Mouse (Mus musculus) stomach, postnatal 0 days (tissue): Measurements from ENCODE around the gene Mpz. TPM values are rescaled to one million over a fixed set of nuclear protein-coding genes. Genes with fewer than 3 reads are reported as not detected.

Experiments
- ATAC-seq: fragments of 200-750 bp; cut with Nextera tagmentation; 2 replicates; pipeline ENCODE4 v1.8.0; 2017; ENCODE audit not compliant: low FRiP score, low TSS enrichment
- DNase-seq: peaks from one replicate; pipeline ENCODE4 v3.0.0-alpha.2; 2016; ENCODE audit warnings: low spot score
- H3K27ac ChIP-seq: fragments of 300-500 bp; sonication (generic); replicated peaks from 2 replicates; pipeline ENCODE4 v1.5.1; 2014; ENCODE audit warnings: mild to moderate bottlenecking, control low read depth
- H3K27me3 ChIP-seq: fragments of 300-500 bp; sonication (generic); 2 replicates; pipeline ENCODE4 v1.6.1; 2014; ENCODE audit warnings: low read length; ENCODE audit not compliant: control insufficient read depth, insufficient read depth
- H3K36me3 ChIP-seq: fragments of 300-500 bp; sonication (generic); 2 replicates; pipeline ENCODE4 v1.6.1; 2014; ENCODE audit warnings: low read length, mixed read lengths; ENCODE audit not compliant: control insufficient read depth, insufficient read depth
- H3K4me1 ChIP-seq: fragments of 300-500 bp; sonication (generic); replicated peaks from 2 replicates; pipeline ENCODE4 v1.6.1; 2014; ENCODE audit warnings: antibody characterized with exemption; ENCODE audit not compliant: control insufficient read depth, insufficient read depth
- H3K4me2 ChIP-seq: fragments of 300-500 bp; sonication (generic); replicated peaks from 2 replicates; pipeline ENCODE4 v1.6.1; 2014; ENCODE audit warnings: low read depth, mild to moderate bottlenecking, control low read depth, moderate library complexity
- H3K4me3 ChIP-seq: fragments of 300-500 bp; sonication (generic); 2 replicates; pipeline ENCODE4 v1.5.1; 2014; ENCODE audit warnings: low read depth, low read length, control low read depth
- H3K9ac ChIP-seq: fragments of 300-500 bp; sonication (generic); 2 replicates; pipeline ENCODE4 v1.6.1; 2014; ENCODE audit warnings: mild to moderate bottlenecking, low read length, control low read depth, mixed read lengths
- H3K9me3 ChIP-seq: fragments of 300-500 bp; sonication (generic); 2 replicates; pipeline ENCODE4 v1.6.1; 2016; ENCODE audit warnings: low read length; ENCODE audit not compliant: control insufficient read depth
- CTCF ChIP-seq: IDR thresholded peaks from 2 replicates; pipeline ENCODE4 v1.5.1; 2016; ENCODE audit warnings: antibody characterized with exemption, low read depth, mild to moderate bottlenecking, moderate library complexity
- EP300 ChIP-seq: optimal IDR thresholded peaks from 2 replicates; pipeline ENCODE3; 2016; ENCODE audit warnings: antibody characterized with exemption
- WGBS: fragments of 180-500 bp; shearing (Covaris S2); extraction: QIAGEN DNeasy Blood & Tissue Kit; methylation state at CpG from one replicate; pipeline ENCODE4 v1.1.7; 2014; 5-methylcytosine and 5-hydroxymethylcytosine counted together
- polyA plus RNA-seq: library from polyadenylated mRNA; unstranded; fragments of >200 nt; fragmentation: Nextera tagmentation; extraction: Ambion mirVana; gene quantifications from 2 replicates; pipeline ENCODE4 v1.2.1, GENCODE M21; 2015

Mpz gene
- polyA plus RNA-seq, 1 experiment from 2014 or later, result 1.5 TPM

- Histone ChIP-seq H3K9ac (no peak overlapping the region), H3K27me3 (no peaks in the 10 kb centered on the region), H3K9me3 (no peaks in the 10 kb centered on the region), H3K27ac (no peak overlapping the region), H3K4me2 (no peak overlapping the region), H3K36me3 (no peaks in the 10 kb centered on the region), H3K4me3 (no peak overlapping the region), H3K4me1 (peaks cover 4% of the 10 kb centered on the region)
- ATAC-seq (no peak), DNase-seq (no peak)
- 16% methylated on average over 1 of the region's 1 CpGs for WGBS
- TF ChIP-seq CTCF (no peak), EP300 (no peak)
Measured at GRCm38 (mm10) chr1:171199532-171199931, 49.0 kb downstream of the Mpz start.

GRCm38 (mm10) chr1:171200769-171201168, 50.3 kb downstream of the Mpz start:
- no peak overlapping the region for H3K27ac ChIP-seq
- no peak overlapping the region for H3K9ac ChIP-seq
- TF ChIP-seq EP300 (no peak), CTCF (no peak)
- H3K4me2 ChIP-seq, result no peak overlapping the region
- H3K36me3 ChIP-seq, result no peaks in the 10 kb centered on the region
- 97% methylated on average over 1 of the region's 1 CpGs for WGBS
- H3K4me1 ChIP-seq, result peaks cover 2% of the 10 kb centered on the region
- ATAC-seq, result no peak
- no peak for DNase-seq
- no peaks in the 10 kb centered on the region for H3K27me3 ChIP-seq
- H3K9me3 ChIP-seq, result no peaks in the 10 kb centered on the region
- no peak overlapping the region for H3K4me3 ChIP-seq

- DNase-seq, result no peak
Measured at GRCm38 (mm10) chr1:171203471-171204248, 53.1 kb downstream of the Mpz start.

GRCm38 (mm10) chr1:171204249-171204644, 53.7 kb downstream of the Mpz start:
- DNase-seq, result peak; percentile 25
- no peak overlapping the region for H3K9ac ChIP-seq
- H3K4me3 ChIP-seq, result no peak overlapping the region
- TF ChIP-seq CTCF (no peak), EP300 (no peak)
- peak; percentile 77 for ATAC-seq
- no peaks in the 10 kb centered on the region for H3K27me3 ChIP-seq
- no peak overlapping the region for H3K4me2 ChIP-seq
- H3K9me3 ChIP-seq, result no peaks in the 10 kb centered on the region
- no peaks in the 10 kb centered on the region for H3K4me1 ChIP-seq
- no peak overlapping the region for H3K27ac ChIP-seq
- H3K36me3 ChIP-seq, result no peaks in the 10 kb centered on the region
- 51% methylated on average over 7 of the region's 7 CpGs for WGBS

More at GRCm38 (mm10) chr1:171203471-171204248, 53.1 kb downstream of the Mpz start:
- H3K27me3 ChIP-seq, result no peaks in the 10 kb centered on the region
- H3K36me3 ChIP-seq, result no peaks in the 10 kb centered on the region
- no peak overlapping the region for H3K4me3 ChIP-seq
- H3K4me1 ChIP-seq, result no peaks in the 10 kb centered on the region
- no peak overlapping the region for H3K9ac ChIP-seq
- TF ChIP-seq CTCF, result no peak
- no peak for TF ChIP-seq EP300
- H3K9me3 ChIP-seq, result no peaks in the 10 kb centered on the region
- no peak overlapping the region for H3K4me2 ChIP-seq
- no peak overlapping the region for H3K27ac ChIP-seq
- WGBS, result 45% methylated on average over 10 of the region's 11 CpGs
- no peak for ATAC-seq

GRCm38 (mm10) chr1:171205704-171206493, 55.4 kb downstream of the Mpz start:
- Histone ChIP-seq H3K36me3 (no peaks in the 10 kb centered on the region), H3K9me3 (no peaks in the 10 kb centered on the region), H3K4me2 (no peak overlapping the region), H3K4me3 (no peak overlapping the region), H3K4me1 (no peaks in the 10 kb centered on the region), H3K9ac (no peak overlapping the region), H3K27ac (no peak overlapping the region), H3K27me3 (no peaks in the 10 kb centered on the region)
- TF ChIP-seq EP300, result no peak
- TF ChIP-seq CTCF, result no peak
- no peak for ATAC-seq
- 70% methylated on average over 6 of the region's 6 CpGs for WGBS
- no peak for DNase-seq

- TF ChIP-seq EP300 (no peak), CTCF (no peak)
- WGBS, result 28% methylated on average over 4 of the region's 4 CpGs
- DNase-seq, result no peak
Measured at GRCm38 (mm10) chr1:171209409-171209808, 58.9 kb downstream of the Mpz start.

More at GRCm38 (mm10) chr1:171209409-171209808, 58.9 kb downstream of the Mpz start:
- H3K4me2 ChIP-seq, result no peak overlapping the region
- H3K36me3 ChIP-seq, result no peaks in the 10 kb centered on the region
- no peak overlapping the region for H3K27ac ChIP-seq
- H3K9me3 ChIP-seq, result no peaks in the 10 kb centered on the region
- no peak overlapping the region for H3K9ac ChIP-seq
- ATAC-seq, result no peak
- no peaks in the 10 kb centered on the region for H3K27me3 ChIP-seq
- H3K4me3 ChIP-seq, result no peak overlapping the region
- no peaks in the 10 kb centered on the region for H3K4me1 ChIP-seq

Other genes with a start within 250 kb of the Mpz start
- gene Fcrlb, start 237.8 kb upstream of the Mpz start, polyA plus RNA-seq, result 0.10 and 0.12 TPM in 2 replicates
- 0.29 and 0.38 TPM in 2 replicates for gene Fcrla, start 223.1 kb upstream of the Mpz start, polyA plus RNA-seq
- gene Fcgr2b, start 174.2 kb upstream of the Mpz start, polyA plus RNA-seq, result 5.3 and 5.6 TPM in 2 replicates
- gene Fcgr4, start 131.8 kb upstream of the Mpz start, polyA plus RNA-seq, result 1.1 and 1.2 TPM in 2 replicates
- gene Fcgr3, start 85.8 kb upstream of the Mpz start, polyA plus RNA-seq, result 17.9 and 21.0 TPM in 2 replicates
- 3.7 and 4.0 TPM in 2 replicates for gene Cfap126, start 36.8 kb upstream of the Mpz start, polyA plus RNA-seq
- gene Sdhc, start 108 bp upstream of the Mpz start, polyA plus RNA-seq, result 238 and 277 TPM in 2 replicates
- gene Pcp4l1, start 45.6 kb downstream of the Mpz start, polyA plus RNA-seq, result 42.2 and 44.5 TPM in 2 replicates
- gene Nr1i3, start 63.3 kb downstream of the Mpz start, polyA plus RNA-seq, result 0.19 and 0.25 TPM in 2 replicates
- gene Tomm40l, start 71.8 kb downstream of the Mpz start, polyA plus RNA-seq, result 19.6 and 20.5 TPM in 2 replicates
- 26.3 and 49.4 TPM in 2 replicates for gene Apoa2, start 74.3 kb downstream of the Mpz start, polyA plus RNA-seq
- gene Fcer1g, start 83.7 kb downstream of the Mpz start, polyA plus RNA-seq, result 51.3 and 59.4 TPM in 2 replicates
- 3.5 and 3.9 TPM in 2 replicates for gene Adamts4, start 99.7 kb downstream of the Mpz start, polyA plus RNA-seq
- 210 and 218 TPM in 2 replicates for gene Ndufs2, start 100.7 kb downstream of the Mpz start, polyA plus RNA-seq
- gene B4galt3, start 119.6 kb downstream of the Mpz start, polyA plus RNA-seq, result 32.9 and 34.2 TPM in 2 replicates
- gene Ppox, start 130.5 kb downstream of the Mpz start, polyA plus RNA-seq, result 16.8 and 21.3 TPM in 2 replicates
- gene Usp21, start 137.3 kb downstream of the Mpz start, polyA plus RNA-seq, result 25.0 and 26.4 TPM in 2 replicates
- 134 and 135 TPM in 2 replicates for gene Ufc1, start 144.3 kb downstream of the Mpz start, polyA plus RNA-seq
- 32.8 and 36.3 TPM in 2 replicates for gene Dedd, start 178.4 kb downstream of the Mpz start, polyA plus RNA-seq
- 41.7 and 41.8 TPM in 2 replicates for gene Nit1, start 194.9 kb downstream of the Mpz start, polyA plus RNA-seq
- 68.8 and 71.1 TPM in 2 replicates for gene Pfdn2, start 195.0 kb downstream of the Mpz start, polyA plus RNA-seq
- gene Klhdc9, start 210.1 kb downstream of the Mpz start, polyA plus RNA-seq, result 0.86 and 1.2 TPM in 2 replicates
- 45.5 and 48.2 TPM in 2 replicates for gene Nectin4, start 219.4 kb downstream of the Mpz start, polyA plus RNA-seq
- gene Arhgap30, start 238.2 kb downstream of the Mpz start, polyA plus RNA-seq, result 1.1 and 1.2 TPM in 2 replicates